10 mouse cellular contexts compared by ENCODE assay signal in the genomic region with DNA sequence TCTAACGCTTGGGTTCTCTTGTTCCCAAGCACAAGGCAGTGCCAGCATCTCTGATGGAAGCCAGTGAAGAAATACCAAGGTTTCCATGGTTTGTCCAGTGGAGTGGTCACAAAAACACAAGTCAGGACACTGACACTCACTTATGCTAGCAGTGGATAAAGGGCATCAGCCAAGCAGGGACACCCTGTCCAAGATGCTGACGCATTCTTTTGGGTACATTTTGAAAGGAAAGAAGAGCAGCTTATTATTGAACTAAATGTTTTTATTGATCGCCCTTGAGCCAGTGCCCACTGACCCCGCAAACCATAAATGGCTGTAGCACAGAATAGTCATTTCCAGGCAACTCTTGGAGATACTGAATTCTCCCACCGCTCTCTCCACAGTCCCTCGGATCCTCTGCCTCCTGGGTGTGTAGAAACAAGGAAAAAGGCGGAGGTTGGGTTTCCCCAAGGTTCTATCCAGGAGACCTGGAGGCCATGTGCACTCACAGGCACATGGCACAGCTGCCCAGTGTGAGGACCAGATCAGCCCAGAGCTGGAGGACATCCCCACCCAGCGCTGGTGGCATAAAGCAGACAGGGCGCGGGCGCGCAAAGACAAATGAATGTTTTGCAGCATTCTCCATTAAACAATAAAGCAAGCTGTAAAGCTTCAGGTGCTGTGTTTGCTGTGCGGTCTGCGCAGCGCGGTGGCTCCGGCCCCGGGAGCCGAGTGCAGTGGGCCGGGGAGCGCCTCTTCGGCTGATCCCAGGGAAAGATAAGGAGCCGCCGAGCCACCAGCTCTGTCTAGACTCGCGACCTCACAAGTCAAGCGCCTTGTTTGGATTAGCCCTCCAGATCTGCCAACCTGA. TPM values are rescaled to one million over a fixed set of nuclear protein-coding genes. Genes with fewer than 3 reads are reported as not detected.
DNase-seq lines count a peak whose midpoint lies in the region; ATAC-seq and TF ChIP-seq lines count a peak whose summit lies in the region.
"Had no signal": no experiment of that assay in that cellular context is flagged by ENCODE, and none has a peak within 500 bp of the region (broad histone marks: within the 10 kb centered on the region; RNA-seq: fewer than 3 reads in every experiment).

No protein-coding gene starts in this region.

- ATAC-seq in heart, embryonic 13.5 days (ENCODE audit: extremely low read depth, insufficient number of reproducible peaks, low FRiP score, low TSS enrichment), result no peak
- ATAC-seq in hindbrain, embryonic 15.5 days (ENCODE audit: low FRiP score, low read depth), result peak; percentile 63; the same call in 1 of the 2 replicates
- ATAC-seq in midbrain, postnatal 0 days (ENCODE audit: low FRiP score), result 0 out of 2 replicates have a peak, but pooled peaks have one; percentile 34

- TF ChIP-seq CTCF in midbrain, postnatal 0 days (IDR thresholded peaks at IDR 0.05), result no peak

- no peaks in the 10 kb centered on the region for H3K9me3 ChIP-seq in heart, embryonic 13.5 days
- no peaks in the 10 kb centered on the region for H3K9me3 ChIP-seq in hindbrain, embryonic 15.5 days
- no peaks in the 10 kb centered on the region for H3K9me3 ChIP-seq in midbrain, postnatal 0 days (ENCODE audit: low read length)

- H3K4me1 ChIP-seq in heart, embryonic 13.5 days, result peaks cover 16% of the 10 kb centered on the region
- H3K4me1 ChIP-seq in hindbrain, embryonic 15.5 days (replicated peaks), result peaks cover 5% of the 10 kb centered on the region; the same call in 1 of the 2 replicates
- no peaks in the 10 kb centered on the region for H3K4me1 ChIP-seq in midbrain, postnatal 0 days (ENCODE audit: insufficient read depth, low read length)

- H3K4me3 ChIP-seq in heart, embryonic 13.5 days, result peak overlapping the region; percentile 42
- no peak overlapping the region for H3K4me3 ChIP-seq in hindbrain, embryonic 15.5 days
- no peak overlapping the region for H3K4me3 ChIP-seq in midbrain, postnatal 0 days (ENCODE audit: low read depth, low read length)
- H3K4me3 ChIP-seq: megakaryocyte, embryonic 14.5 days had no signal

- peak overlapping the region; percentile 52 for H3K9ac ChIP-seq in heart, embryonic 13.5 days
- no peak overlapping the region for H3K9ac ChIP-seq in hindbrain, embryonic 15.5 days
- H3K9ac ChIP-seq in midbrain, postnatal 0 days (replicated peaks; ENCODE audit: low read length, poor library complexity, severe bottlenecking), result no peak overlapping the region

- H3K27ac ChIP-seq in heart, embryonic 13.5 days (replicated peaks), result no peak overlapping the region
- no peak overlapping the region for H3K27ac ChIP-seq in hindbrain, embryonic 15.5 days (replicated peaks)
- H3K27ac ChIP-seq in midbrain, postnatal 0 days (ENCODE audit: low read depth, low read length), result no peak overlapping the region
- H3K27ac ChIP-seq: kidney, postnatal 0 days had no signal

- peak overlapping the region; percentile 68 for H3K4me2 ChIP-seq in heart, embryonic 13.5 days
- no peak overlapping the region for H3K4me2 ChIP-seq in hindbrain, embryonic 15.5 days
- no peak overlapping the region for H3K4me2 ChIP-seq in midbrain, postnatal 0 days (ENCODE audit: low read depth, low read length, poor library complexity, severe bottlenecking)

- H3K27me3 ChIP-seq in heart, embryonic 13.5 days (replicated peaks), result peaks cover 62% of the 10 kb centered on the region
- peaks cover 66% of the 10 kb centered on the region for H3K27me3 ChIP-seq in hindbrain, embryonic 15.5 days
- H3K27me3 ChIP-seq in midbrain, postnatal 0 days (ENCODE audit: insufficient read depth, low read length), result peaks cover 60% of the 10 kb centered on the region

- no peak for DNase-seq in heart, adult 8-10 months (ENCODE audit: low spot score)
- peak; percentile 77 for DNase-seq in embryo, embryonic 9.5 days (ENCODE audit: extremely low spot score)
- no peak for DNase-seq in midbrain, postnatal 0 days (ENCODE audit: low spot score)
- no peak for DNase-seq in thymus, adult 18-20 months
- no peak for DNase-seq in layer of hippocampus, postnatal 10 days (ENCODE audit: low spot score in 2 of 2)
- DNase-seq in lung, postnatal 10 days, result no peak

- no peaks in the 10 kb centered on the region for H3K36me3 ChIP-seq in heart, embryonic 13.5 days
- no peaks in the 10 kb centered on the region for H3K36me3 ChIP-seq in hindbrain, embryonic 15.5 days
- H3K36me3 ChIP-seq in midbrain, postnatal 0 days (ENCODE audit: insufficient read depth, low read length), result no peaks in the 10 kb centered on the region

- WGBS in heart, embryonic 13.5 days, result 6% methylated on average over 27 of the region's 27 CpGs
- WGBS in hindbrain, embryonic 15.5 days, result 2% methylated on average over 27 of the region's 27 CpGs
- 3% methylated on average over 27 of the region's 27 CpGs for WGBS in midbrain, postnatal 0 days

RNA-seq across cellular contexts. Expression of a gene that starts 16.0 kb away (rescaled TPM):
- 3.0 and 4.7 TPM in 2 replicates for polyA plus RNA-seq in heart, embryonic 13.5 days (2015; fragmentation: Nextera tagmentation; extraction: Ambion mirVana)
- total RNA-seq in heart, adult 8-10 months (2022), result under 1 TPM in 1 of 4 experiments, not detected in 3; 0.16 TPM
- 14.5 and 20.6 TPM in 2 replicates for polyA plus RNA-seq in hindbrain, embryonic 15.5 days (2015; fragmentation: Nextera tagmentation; extraction: Ambion mirVana)
- 6.8 and 12.3 TPM in 2 replicates for total RNA-seq in midbrain, postnatal 0 days (2014; rRNA removed)
- 13.2 and 25.8 TPM in 2 replicates for polyA plus RNA-seq in midbrain, postnatal 0 days (2015; fragmentation: Nextera tagmentation; extraction: Ambion mirVana)
- total RNA-seq in layer of hippocampus, postnatal 10 days (2021), result under 1 TPM in 1 of 2 experiments, not detected in 1; 0.42 TPM
